Mouse (Mus musculus) induced T-regulatory cell, adult 2 months (primary cell): ENCODE data around the gene Sufu.

Experiments
- DNase-seq: peaks from one replicate; pipeline ENCODE4 v3.0.0-alpha.2; 2012; ENCODE audit warnings: low read depth

Sufu gene

DNA sequence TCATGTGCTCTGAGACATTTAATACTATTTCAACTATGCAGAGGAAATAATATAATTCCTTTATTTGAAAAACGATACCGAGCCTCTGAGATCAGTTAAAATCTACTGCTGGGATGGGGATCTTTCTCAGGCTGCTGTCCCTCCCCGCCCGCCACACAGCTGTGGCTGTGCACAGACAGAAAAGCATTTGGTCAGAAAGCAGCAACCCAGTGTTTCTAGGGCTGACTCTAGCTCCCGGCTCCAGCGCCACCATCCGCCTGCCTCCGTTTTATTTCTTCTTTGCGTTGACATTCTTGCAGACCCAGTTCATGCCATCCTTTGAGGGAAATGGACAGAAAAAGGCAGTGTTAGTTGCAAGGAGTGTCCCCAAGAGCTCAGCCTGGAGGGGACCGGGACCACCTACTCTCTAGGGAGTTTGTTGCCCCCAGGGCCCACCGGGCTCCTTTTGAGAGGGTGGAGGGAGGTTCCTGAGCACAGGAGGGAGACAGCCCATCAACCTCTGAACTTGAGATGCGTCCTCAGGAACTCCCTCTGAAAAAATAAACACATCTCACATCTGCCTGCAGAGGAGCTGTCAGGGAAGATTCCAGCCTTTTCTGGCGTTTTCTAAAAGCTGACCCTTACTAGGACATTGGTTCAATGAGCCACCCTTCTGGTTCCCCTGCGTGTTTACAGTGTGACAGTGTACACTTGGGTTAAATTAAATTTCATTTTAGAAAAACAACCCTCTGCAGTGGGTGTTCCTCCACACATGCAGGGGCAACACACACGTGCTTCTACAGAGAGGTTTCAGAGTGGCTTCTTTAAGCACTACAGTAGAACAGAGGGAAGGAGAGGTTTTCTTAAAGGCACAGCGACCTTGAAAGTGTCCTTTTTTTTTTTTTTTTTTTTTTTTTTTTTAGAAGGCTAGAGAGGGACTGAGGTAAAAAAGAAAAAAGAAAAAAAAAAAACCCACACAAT lies 134.7 kb downstream of the Sufu start:
- DNase-seq = no peak

DNA sequence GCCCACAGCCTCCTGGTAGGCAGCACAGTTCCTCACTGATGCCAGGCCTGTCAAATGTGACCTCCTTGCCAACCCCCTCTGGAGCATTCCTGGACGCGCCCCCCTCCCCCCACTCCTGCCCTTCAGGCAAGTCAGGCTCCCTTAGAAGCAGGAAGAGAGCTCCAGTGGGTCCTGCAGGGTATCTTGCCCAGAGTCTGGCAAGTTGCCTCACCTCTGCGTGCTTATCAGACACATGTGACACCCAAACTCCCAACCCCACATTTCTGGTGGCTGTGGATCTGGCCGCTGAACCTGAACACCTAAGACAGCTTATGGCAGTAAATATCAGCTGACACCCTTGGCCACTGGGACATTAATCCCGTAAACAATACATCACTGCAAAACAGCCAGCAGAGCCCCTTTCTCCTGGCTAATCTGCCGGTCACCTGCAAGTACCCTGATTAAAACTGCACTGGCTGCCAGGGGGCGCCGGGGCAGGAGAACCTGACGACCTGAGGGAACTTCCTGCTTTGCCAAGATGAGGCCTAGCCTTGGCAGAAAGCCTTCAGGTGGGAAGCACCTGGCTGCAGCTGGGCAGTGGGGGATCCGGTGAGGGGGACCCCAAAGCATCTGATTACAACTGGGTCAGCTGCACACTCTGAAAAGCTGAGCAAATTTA lies 135.5 kb downstream of the Sufu start:
- DNase-seq = peak; percentile 6

DNA sequence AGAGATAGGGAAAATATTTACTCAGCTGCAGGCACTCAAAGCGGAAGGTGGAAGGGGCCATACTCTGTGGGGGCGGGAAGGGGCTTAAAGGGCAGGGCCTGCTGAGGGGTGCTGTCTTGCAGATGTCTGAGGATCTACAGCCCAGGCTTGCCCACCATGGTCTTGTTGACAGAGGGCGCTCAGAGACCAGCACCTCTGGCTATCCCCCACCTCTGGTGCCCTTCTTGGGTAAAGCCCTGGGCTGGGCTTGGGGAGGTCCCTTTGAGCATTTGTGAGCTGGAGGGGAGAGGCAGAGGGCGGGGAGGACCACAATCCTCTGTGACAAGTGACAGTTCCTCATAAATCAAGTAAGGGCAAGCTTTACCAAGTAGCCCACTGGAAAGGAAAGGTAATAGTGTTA lies 136.4 kb downstream of the Sufu start:
- no peak for DNase-seq

DNA sequence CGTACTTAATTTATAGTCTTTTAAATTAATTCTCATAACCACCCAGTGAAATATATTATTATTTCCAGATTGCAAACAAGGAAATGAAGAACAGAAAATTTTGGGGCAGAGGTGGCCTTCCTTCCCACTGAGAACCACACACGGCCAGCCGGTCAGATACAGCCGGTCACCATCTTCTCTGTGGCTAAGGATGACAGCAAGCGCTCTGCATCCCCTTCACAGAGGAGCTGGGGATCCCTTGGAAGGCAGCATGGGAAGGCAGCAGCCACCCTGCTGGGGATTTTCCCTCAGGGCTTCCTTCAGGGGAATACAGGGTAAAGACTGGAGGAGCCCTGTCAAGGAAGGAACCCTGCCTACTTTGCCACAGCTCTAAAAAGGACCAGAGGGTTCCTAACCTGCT lies 136.8 kb downstream of the Sufu start:
- DNase-seq = no peak

DNA sequence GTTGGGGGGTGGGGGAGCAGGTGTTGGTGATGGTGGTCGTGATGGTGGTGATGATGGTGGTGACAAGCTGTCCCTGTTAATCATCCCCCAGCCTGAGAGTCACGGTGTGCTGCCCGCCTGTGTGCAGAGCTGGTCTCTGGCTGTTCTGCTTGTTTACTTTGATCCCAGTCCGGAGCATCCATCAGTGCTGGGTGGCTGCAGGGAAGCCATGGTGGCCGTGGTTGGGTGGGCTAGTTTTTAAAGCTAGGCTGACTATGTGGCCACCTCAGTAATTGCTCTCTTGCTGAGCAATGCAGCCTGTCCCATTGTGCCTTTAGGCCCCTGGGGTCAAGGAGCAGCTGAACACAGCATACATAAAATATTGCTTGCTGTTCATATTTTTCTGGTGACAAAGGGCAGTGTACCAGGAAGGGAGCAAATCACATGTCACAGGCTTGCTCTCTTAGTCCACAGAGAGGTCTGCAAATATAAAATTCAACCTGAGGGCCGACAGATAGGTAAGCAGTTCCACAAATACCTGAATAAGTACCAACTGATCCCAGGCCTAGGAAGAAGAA lies 137.9 kb downstream of the Sufu start:
- DNase-seq = no peak

DNA sequence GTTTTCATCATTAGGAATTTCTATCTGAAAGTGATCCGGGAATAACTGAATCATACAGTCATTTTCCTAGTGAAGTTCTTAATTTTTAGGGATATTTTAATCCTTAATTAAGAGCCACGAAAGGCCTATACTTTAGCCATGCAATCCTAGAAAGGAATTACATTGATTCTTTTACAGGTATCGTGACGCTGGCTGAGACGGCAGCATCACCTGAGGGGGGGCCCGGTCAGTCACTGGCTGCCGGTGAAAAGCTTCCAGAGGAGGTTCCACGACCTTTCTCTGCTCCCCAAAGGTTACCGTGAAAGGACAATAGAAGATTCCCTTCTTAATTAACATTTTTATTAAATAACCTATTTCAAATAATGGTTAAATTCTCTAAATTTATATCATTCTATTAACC lies 140.7 kb downstream of the Sufu start:
- no peak for DNase-seq

DNA sequence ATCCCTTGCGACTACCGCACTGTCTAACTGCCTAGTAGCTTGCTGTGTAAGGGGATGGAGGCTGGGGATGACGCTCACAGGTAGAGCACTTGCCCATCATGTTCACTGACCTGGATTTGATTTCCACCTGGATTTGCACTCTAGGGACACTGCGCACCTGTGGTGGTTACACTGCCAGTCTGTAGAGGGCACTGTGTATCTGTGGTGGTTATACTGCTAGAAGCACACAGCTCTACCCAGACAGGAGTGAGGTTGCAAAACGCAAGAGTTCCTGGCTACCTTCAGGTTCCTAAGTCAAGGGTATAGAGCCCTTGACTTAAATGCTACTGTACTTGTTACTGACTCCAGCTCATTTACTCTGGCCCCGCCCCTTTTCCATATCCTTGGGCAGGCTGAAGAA lies 141.5 kb downstream of the Sufu start:
- DNase-seq = peak; percentile 30
